Mouse (Mus musculus) urinary bladder, postnatal 25 days (tissue): ENCODE data around the gene Senp5.
"Not testable (repeated sequence)": the region's sequence is repeated elsewhere in the genome, so short reads cannot be mapped to it uniquely, and the experiment has no call there.

Source experiments
- DNase-seq: peaks from one replicate; pipeline ENCODE4 v3.0.0; 2022; ENCODE audit warnings: low spot score

The Senp5 gene

GRCm38 (mm10) chr16:32002509-32003477 lies at the start of gene Senp5:
Gene Senp5 (minus strand): TSS chr16:32003287.
- DNase-seq, result peak; percentile 87

GRCm38 (mm10) chr16:32042367-32042766 lies 39.3 kb upstream of the Senp5 start:
- DNase-seq, result no peak

GRCm38 (mm10) chr16:32019678-32020077 lies 16.6 kb upstream of the Senp5 start:
- DNase-seq, result no peak

DNA sequence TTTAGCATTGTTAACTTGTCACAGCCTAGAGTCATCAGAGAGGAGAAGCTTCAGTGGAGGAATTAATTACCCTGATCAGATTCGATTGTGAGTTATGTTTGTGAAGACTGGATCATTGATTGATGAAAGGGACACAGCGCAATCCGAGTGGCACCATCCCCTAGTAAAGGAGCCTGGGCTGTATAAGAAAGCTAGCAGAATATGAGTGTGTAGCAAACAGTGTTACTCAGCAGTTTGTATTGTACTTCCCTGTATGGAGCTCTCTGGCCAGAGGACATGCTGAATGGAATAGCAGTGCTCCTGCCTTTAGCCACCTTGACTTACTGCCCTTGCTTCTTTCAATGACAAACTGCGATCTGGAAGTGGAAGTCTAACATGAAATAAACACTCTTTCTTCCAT lies 7.2 kb upstream of the Senp5 start:
- DNase-seq, result no peak

DNA sequence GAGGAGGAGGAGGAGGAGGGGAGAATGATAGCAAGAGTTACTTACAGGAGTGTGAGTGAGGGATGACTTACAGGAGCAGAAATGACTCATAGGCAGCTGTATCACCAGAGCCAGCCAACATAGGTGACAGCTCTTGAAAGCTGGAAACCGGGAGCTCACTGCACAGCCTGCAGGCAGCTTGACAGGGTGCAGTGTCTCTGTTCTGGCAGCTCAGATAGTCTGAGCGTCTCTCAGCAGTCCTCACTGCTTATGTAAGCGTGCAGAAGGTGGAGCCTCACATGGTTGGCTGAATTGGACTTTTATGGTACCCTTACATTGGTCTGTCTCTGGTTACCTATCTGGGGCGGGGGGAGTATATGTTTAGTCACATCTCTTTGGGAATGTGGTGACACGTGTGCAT lies 6.8 kb upstream of the Senp5 start:
- DNase-seq, result no peak

DNA sequence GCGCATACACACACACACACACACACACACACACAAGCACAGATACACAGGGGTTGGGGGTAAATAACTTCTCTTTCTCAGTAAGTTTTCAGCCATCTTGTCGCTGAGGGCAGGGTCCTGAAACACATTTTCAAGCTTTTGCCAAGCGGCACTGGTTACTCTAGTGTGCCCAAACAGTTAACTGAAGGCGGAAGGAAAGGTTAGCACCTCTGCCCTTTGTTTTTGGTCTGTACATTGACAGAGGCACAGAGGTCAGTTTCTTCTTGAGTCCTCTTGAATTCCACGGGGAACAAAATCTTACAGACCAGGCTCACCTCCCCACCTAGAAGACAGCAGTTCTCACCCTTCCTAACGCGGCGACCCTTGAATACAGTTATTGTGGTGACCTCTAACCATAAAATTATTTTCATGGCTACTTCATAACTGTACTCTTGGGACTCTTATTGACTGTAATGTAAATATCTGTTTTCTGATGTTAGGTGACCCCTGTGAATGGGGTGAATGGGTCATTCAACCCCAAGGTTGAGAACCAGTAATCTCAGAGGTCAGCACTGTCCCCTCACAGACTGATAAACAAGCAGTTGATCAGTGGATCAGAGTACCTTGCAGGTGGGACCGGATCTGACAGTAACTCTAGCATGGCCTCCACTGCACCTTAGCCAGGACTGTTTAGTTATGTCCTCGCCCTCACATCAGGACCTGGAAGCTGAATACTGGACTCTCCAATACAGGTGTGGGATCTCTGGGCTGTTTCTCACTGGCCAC lies 5.6 kb upstream of the Senp5 start:
- DNase-seq, result no peak

DNA sequence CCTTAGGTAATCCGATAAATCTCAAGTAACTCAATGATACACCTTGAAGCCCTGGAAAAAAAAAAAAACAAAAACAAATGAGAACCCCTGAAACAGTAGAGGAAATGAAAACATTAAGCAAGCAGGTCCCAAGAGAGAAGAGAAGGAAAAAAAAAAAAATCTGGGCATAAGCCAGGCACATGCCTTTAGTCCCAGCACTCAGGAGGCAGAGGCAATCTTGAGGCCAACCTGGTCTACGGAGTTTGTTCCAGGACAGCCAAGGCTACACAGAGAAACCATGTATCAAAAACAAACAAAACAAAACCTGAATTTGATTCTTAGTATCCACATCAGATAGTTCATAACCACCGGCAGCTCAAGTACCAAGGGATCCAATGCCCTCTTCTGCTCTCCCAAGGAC lies 1.6 kb upstream of the Senp5 start:
- DNase-seq, result no peak

GRCm38 (mm10) chr16:31996371-31996770 lies 6.7 kb downstream of the Senp5 start:
- DNase-seq, result no peak

DNA sequence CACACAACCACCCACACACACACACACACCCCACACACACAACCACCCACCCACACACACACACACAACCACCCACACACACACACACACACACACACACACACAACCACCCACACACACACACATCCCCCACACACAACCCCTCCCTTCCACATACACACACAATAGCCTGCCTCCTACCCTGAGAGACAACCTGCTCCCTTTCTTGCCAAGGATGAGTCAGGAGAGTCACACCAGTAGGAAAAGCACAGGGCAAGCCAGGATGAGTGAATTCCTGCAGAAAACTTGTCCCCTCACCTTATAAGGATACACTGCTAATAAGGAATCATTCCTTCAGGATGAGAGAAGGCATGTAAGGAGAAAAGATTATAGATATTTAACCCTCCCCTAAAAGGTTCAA lies 9.1 kb downstream of the Senp5 start:
- DNase-seq, result no peak

- no peak for DNase-seq
Measured at GRCm38 (mm10) chr16:31993195-31993594, 9.9 kb downstream of the Senp5 start.

GRCm38 (mm10) chr16:31992039-31992438 lies 11.0 kb downstream of the Senp5 start:
- no peak for DNase-seq

DNA sequence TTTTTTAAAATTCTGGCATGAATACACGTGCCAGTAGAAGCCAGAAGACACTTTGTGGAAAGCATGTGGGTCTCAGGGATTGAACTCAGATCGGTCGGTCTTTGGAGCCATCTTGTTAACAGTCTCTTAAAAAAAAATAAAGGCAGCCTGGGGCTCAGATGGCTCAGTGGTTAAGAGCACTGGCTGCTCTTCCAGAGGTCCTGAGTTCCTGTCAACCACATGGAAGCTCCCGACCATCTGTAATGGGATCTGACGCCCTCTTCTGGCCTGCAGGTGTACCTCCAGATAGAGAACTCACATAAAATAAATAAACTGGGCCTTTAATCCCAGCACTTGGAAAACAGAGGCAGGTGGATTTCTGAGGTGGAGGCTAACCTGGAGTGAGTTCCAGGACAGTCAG lies 22.1 kb downstream of the Senp5 start:
- no peak for DNase-seq

DNA sequence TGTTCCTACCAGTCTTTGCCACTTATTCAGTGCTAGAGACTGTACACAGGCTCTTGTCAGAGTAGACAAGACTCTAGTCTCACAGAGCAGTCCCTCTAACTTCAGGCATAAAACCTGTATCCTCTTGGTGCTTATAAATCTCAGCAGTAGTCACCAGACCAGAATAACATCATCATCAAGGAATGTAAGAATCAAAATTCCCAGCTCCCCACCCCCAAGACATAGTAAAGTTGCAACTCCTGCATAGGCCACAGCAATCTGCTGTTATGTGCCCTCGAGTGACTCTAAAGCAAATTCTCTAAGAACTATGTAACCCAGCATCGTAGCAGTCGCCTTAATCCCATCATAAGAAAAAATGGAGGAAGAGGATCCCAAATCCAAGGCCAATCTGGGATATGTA lies 23.6 kb downstream of the Senp5 start:
- no peak for DNase-seq

DNA sequence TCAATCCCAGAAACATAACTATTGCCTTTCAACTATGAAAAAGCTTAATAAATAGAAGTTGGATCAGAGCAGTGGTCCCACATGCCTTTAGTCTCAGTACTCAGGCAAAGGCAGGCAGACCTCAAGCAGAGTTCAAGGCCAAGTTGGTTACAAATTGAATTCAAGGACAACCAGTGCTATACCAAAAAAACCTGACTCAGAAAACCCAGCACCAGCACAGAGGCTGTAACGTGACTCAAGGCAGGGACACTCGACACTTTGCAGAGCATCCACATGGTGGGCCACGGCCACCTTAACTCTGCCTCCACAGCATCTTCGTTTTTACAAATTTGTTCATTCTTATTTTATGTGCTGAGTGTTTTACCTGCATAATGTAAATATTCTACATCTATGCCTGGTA lies 27.8 kb downstream of the Senp5 start:
- no peak for DNase-seq

DNA sequence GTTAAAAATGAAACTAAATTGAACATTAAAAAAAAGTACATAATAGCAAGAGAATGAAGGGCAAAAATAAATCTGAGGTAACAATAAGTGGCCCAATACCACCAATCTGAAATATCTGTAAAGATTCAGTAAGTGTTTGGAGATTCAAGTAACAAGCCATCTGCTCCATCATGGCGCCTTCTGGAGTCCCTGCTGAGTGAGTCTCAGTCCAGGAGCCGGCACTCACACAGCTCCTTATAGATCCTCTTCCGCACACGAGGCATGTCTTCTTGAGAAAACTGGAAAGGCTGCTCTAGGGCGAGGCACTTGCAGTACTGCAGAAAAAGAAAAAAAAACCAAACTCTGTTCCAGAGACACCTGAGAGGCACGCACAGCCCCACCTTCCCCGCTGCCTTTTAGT lies 39.9 kb downstream of the Senp5 start:
- DNase-seq, result no peak

GRCm38 (mm10) chr16:31948345-31948774 lies 54.7 kb downstream of the Senp5 start, which contains the start of the genes 0610012G03Rik and Ncbp2:
Gene 0610012G03Rik (minus strand): TSS chr16:31948494.
Gene Ncbp2 (plus strand): TSS chr16:31948513.
- DNase-seq, result peak; percentile 96

- DNase-seq, result no peak
Measured at GRCm38 (mm10) chr16:31947901-31948316, 55.2 kb downstream of the Senp5 start.

DNA sequence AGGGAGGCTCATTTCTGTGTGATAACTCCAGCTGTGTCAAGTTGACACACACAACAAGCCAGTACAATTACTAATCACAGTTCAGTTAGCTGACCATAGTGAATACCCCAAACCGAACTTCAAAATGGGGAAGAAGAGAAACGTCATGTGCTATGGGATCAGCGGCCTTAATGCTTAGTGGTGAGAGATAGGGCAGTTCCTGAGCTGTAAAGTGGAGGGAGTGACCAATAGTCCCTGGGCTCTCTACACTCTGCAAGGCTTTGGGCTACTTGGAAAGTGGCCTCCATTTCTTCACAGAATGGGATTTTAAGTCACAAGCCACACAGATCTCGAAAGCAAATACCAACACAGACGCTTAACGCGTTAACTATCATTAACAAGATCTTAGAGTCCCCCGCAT lies 55.8 kb downstream of the Senp5 start:
- no peak for DNase-seq

DNA sequence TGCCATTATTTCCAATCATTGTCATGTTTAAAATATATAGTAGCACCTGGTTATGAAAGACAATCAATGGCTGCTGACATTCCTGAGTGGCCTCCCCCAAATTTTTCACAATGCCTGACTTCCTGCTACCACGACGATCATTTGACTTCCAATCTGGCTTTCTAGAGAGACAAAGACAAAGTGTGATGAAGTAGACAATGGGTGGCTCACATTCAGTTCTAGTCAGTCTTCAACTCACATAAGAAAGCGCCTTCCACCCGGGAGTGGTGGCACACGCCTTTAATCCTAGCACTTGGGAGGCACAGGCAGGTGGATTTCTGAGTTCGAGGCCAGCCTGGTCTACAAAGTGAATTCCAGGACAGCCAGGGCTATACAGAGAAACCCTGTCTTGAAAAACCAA lies 57.1 kb downstream of the Senp5 start:
- DNase-seq, result not testable (repeated sequence)

GRCm38 (mm10) chr16:31945372-31945771 lies 57.7 kb downstream of the Senp5 start:
- no peak for DNase-seq

DNA sequence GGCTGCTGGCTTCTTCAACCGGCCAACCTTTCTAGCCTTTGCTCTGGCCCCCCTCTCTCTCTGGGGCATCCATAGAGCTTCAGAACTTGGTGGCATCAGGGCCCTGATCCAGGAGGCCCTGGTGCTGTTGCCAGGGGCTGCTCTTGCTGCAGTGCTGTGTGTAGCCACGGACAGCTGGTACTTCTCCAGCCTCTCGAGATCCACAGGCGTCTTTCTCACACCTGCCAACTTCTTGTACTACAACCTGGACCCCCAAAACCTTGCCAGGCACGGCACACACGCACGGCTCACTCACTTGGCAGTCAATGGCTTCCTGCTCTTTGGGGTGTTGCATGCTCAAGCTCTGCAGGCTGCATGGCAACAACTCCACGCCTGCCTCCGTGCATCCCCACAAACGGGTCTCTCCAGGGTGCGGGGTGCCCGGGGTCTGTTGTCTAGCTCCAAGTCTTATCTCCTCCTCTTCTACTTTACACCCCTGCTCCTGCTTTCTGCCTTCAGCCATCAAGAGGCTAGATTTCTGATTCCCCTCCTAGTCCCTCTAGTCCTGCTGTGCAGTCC lies 58.3 kb downstream of the Senp5 start:
- DNase-seq, result no peak

DNA sequence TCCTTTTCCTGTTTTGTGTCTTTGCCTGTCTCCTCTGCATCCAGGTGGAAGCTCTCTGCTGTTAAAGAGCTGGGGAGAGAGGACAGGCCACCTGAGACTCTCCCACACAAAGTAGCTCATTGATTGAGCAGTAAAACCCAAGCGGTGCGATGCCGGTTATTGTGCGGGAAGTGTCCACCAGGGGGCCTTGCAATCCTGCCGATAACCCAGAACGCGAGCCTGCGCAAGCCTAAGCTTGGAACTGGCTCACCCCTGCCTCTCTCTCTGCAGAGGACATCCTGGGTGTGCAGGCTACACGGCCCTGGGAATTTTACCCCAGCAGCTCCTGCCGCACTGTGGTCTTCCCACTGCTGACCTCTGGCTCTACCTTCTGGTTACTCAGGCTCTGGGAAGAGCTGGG lies 59.1 kb downstream of the Senp5 start:
- DNase-seq, result peak; percentile 77

- no peak for DNase-seq
Measured at GRCm38 (mm10) chr16:31940586-31940985, 62.5 kb downstream of the Senp5 start.
